Mouse (Mus musculus) limb, embryonic 11.5 days (tissue): ENCODE results near the gene Syt12. TPM values are rescaled to one million over a fixed set of nuclear protein-coding genes. Genes with fewer than 3 reads are reported as not detected.

Source experiments
- ATAC-seq: fragments of 200-750 bp; cut with Nextera tagmentation; 2 replicates; pipeline ENCODE4 v1.8.0; 2017; ENCODE audit warnings: low read depth; ENCODE audit not compliant: insufficient number of reproducible peaks, low FRiP score, low TSS enrichment
- DNase-seq: peaks from one replicate; pipeline ENCODE4 v3.0.0-alpha.2; 2015; ENCODE audit warnings: low spot score
- H3K27ac ChIP-seq: fragments of 300-500 bp; sonication (generic); replicated peaks from 2 replicates; pipeline ENCODE4 v1.5.1; 2014; ENCODE audit warnings: low read depth, mild to moderate bottlenecking, low read length
- H3K27me3 ChIP-seq: fragments of 300-500 bp; sonication (generic); 2 replicates; pipeline ENCODE4 v1.6.1; 2014; ENCODE audit warnings: mild to moderate bottlenecking, low read length, mixed read lengths; ENCODE audit not compliant: control insufficient read depth, insufficient read depth
- H3K36me3 ChIP-seq: fragments of 300-500 bp; sonication (generic); 2 replicates; pipeline ENCODE4 v1.6.1; 2014; ENCODE audit warnings: mild to moderate bottlenecking, low read length, moderate library complexity, mixed read lengths; ENCODE audit not compliant: control insufficient read depth, insufficient read depth
- H3K4me1 ChIP-seq: fragments of 300-500 bp; sonication (generic); 2 replicates; pipeline ENCODE4 v1.6.1; 2014; ENCODE audit warnings: low read length, mixed read lengths; ENCODE audit not compliant: control insufficient read depth, insufficient read depth
- H3K4me2 ChIP-seq: fragments of 300-500 bp; sonication (generic); 2 replicates; pipeline ENCODE4 v1.6.1; 2014; ENCODE audit warnings: low read depth, mild to moderate bottlenecking, moderate library complexity; ENCODE audit not compliant: severe bottlenecking
- H3K4me3 ChIP-seq: fragments of 300-500 bp; sonication (generic); 2 replicates; pipeline ENCODE4 v1.5.1; 2014; ENCODE audit warnings: low read depth, low read length
- H3K9ac ChIP-seq: fragments of 300-500 bp; sonication (generic); 2 replicates; pipeline ENCODE4 v1.6.1; 2014; ENCODE audit warnings: mild to moderate bottlenecking, low read length
- H3K9me3 ChIP-seq: fragments of 300-500 bp; sonication (generic); 2 replicates; pipeline ENCODE4 v1.6.1; 2016; ENCODE audit warnings: low read length; ENCODE audit not compliant: control insufficient read depth
- WGBS: fragments of 180-500 bp; shearing (Covaris S2); extraction: QIAGEN DNeasy Blood & Tissue Kit; methylation state at CpG from one replicate; pipeline ENCODE4 v1.1.7; 2014; 5-methylcytosine and 5-hydroxymethylcytosine counted together
- polyA plus RNA-seq: library from polyadenylated mRNA; unstranded; fragments of >200 nt; fragmentation: Nextera tagmentation; extraction: Ambion mirVana; gene quantifications from 2 replicates; pipeline ENCODE4 v1.2.1, GENCODE M21; 2014

Syt12 gene
- polyA plus RNA-seq, 1 experiment from 2014 or later = 0.49 TPM

DNA sequence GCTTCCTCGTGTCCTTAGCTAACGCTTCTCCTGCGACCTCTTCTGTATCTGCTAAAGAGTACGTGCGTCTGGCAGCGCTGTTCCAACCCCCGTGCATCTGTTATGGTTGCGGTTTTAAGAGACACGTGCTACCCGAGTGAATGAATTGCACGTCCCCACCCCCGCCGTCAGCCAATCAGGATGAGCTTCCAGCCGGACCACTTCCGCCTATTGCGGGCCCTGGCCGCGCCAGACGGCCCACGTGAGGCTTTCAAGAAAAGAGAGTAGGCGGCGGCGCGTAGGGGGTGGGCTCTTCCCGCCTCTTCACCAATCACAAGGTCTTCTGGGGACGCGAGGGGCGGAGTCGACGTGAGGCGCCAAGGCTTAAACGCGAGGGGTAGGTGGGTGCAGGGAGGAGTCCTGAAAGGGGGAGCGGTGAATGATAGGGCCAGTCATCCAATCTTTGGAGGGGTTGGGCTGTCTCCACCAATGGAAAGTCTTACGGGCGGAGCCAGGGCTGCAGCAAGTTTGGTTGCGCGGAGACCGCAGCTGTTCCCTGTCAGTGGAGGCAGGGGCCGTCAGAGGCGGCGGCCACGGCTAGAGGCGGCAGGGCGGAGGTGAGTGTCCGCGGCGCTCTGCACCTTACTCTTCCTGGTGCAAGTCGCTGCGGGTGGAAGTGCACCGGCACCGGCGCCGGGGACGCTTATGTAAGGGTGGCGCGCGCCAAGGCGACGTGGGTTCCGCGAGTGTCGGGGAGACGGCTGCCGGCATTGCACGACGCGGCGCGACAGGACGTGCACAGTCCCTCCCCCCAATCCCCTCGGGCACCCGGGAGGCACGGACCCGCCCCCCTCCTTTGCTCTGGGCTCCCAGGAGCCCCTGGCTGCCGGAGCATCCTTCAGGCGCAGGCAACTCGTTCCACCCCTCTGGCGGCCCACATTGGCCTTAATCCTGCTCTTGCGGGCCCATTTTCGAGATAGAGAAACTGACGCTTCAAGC, 33.0 kb upstream of the Syt12 start, which contains the start of gene Pcx:
Pcx (plus strand) TSS at position 487 of the 978 bp plus-strand sequence.
- Histone ChIP-seq H3K9ac (peak within 1 kb of the TSS; percentile 45), H3K27me3 (0 out of 2 replicates have a peak, but pooled peaks cover 4% of the 10 kb centered on the region), H3K27ac (no peak within 1 kb of the TSS), H3K4me1 (peaks cover 7% of the 10 kb centered on the region), H3K9me3 (no peaks in the 10 kb centered on the region), H3K36me3 (no peaks in the 10 kb centered on the region), H3K4me2 (peak within 1 kb of the TSS; percentile 91), H3K4me3 (peak within 1 kb of the TSS; percentile 71)
- DNase-seq (peak; percentile 99), ATAC-seq (peak; percentile 99)
- under 1% methylated on average over 82 of the region's 82 CpGs for WGBS

DNA sequence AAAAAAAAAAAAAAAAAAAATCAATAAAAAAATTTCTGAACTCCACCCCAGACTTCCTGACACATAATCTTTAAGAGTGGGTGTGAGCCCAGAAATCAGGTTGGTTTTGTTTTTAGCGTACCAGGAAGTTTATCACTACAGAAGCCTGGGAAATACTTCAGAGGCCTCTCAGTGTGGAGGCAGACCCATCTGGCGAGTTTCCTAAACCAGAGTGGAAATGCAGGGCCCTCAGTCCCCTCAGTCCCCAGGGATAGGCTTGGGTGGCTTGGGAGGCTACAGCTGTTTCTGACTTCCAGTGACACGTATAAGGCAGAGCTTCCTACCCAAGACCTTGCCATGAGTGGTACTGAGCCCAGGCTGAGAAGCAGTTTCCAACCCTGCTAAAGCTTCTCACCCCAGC, 30.5 kb upstream of the Syt12 start:
- H3K27ac ChIP-seq = no peak overlapping the region
- no peak overlapping the region for H3K4me2 ChIP-seq
- no peak overlapping the region for H3K9ac ChIP-seq
- 70% methylated on average over 3 of the region's 3 CpGs for WGBS
- peaks cover 6% of the 10 kb centered on the region; the same call in 1 of the 2 replicates for H3K4me1 ChIP-seq
- ATAC-seq (no peak), DNase-seq (no peak)
- H3K9me3 ChIP-seq = no peaks in the 10 kb centered on the region
- H3K36me3 ChIP-seq = no peaks in the 10 kb centered on the region
- H3K4me3 ChIP-seq = no peak overlapping the region
- 0 out of 2 replicates have a peak, but pooled peaks cover 4% of the 10 kb centered on the region for H3K27me3 ChIP-seq

DNA sequence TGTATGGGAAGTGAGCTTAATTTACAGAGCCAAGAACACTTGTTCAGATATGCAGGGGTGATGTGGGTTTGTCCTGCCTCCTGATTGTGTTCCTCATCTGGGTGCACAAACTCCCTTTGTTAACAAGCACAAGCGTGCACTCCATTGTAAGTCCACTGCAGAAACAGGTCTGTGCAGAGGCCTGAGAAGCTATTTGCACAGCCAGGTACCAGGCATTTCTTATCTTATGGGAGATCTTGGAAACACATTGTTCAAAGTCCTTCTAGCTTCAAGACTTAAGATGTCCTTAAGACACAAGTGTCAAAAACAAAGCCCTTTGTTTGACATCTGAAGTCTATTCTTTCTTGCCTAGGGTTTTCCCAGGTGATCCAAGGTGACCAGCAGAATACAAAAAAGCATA, 27.6 kb upstream of the Syt12 start:
- Histone ChIP-seq H3K9ac (no peak overlapping the region), H3K36me3 (no peaks in the 10 kb centered on the region), H3K27ac (no peak overlapping the region), H3K27me3 (no peaks in the 10 kb centered on the region), H3K4me3 (no peak overlapping the region), H3K4me1 (no peaks in the 10 kb centered on the region), H3K4me2 (no peak overlapping the region), H3K9me3 (no peaks in the 10 kb centered on the region)
- ATAC-seq (no peak), DNase-seq (no peak)
- WGBS = 100% methylated on average over 1 of the region's 1 CpGs

DNA sequence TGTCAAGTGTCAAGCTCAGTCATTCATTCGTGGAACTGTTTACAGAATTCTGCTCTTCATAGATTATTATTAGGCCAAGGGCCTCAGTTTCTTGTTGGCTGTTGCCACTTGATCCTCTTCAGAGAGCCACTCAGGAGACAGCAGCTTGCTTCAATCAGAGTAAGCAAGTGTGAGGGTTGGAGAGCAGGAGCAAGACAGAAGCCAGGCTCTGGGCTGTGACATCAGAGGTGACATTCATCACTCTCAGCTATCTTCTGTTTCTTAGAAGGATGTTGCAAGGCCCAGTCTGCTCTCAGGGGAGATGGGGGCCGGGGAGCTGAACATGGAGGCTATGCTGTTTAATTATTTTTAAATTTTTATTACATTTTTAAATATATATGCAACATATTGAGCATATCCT, 25.5 kb upstream of the Syt12 start:
- DNase-seq (no peak), ATAC-seq (no peak)
- Histone ChIP-seq H3K4me1 (no peaks in the 10 kb centered on the region; the same call in 1 of the 2 replicates), H3K27me3 (no peaks in the 10 kb centered on the region), H3K9me3 (no peaks in the 10 kb centered on the region), H3K4me3 (no peak overlapping the region), H3K9ac (no peak overlapping the region), H3K36me3 (no peaks in the 10 kb centered on the region), H3K4me2 (no peak overlapping the region), H3K27ac (no peak overlapping the region)
- 78% methylated on average over 2 of the region's 2 CpGs for WGBS

DNA sequence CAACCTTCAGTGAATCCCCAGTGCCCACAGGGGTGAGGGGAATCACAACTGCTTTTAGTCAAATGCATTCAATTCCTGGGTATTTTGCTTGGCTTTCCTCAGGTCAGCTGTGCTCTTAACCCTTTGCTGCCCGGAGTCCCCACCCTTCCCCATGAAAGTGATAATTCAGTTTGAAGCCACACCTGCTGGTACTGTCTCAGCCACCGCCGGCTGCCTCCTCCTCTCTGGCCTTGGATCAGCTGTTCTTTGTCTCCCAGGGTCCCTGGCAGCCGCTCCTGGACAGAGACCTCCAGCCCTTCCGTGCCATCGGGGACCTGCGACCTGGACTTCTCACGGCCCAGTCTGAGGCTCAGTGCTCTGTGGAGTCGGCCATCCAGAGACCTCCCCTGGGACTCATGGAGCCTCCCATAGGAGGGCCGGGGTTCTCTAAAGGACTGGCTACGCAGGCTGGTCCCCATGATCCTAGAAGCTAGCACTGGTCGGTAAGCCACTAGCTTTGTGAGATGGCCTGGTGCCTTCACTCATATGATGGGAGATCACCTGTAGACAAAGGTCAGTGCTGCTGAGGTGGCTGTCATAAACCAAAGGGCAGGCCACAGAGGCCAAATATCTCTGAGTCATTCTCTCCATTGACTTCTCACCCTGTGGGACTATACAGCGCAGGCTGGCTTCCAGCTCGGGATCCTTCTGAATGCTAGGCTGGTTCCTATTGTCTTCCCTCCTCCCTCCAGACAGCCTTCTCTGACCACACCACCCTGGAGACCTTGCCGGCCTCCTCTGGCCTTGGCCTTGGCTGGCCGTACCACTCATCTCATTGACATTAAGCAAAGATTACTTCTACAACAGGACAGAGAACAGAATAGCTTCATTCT, 21.1 kb upstream of the Syt12 start, which contains the start of gene 2010003K11Rik:
2010003K11Rik (minus strand) TSS at position 522 of the 872 bp plus-strand sequence.
- DNase-seq (no peak), ATAC-seq (no peak)
- Histone ChIP-seq H3K27ac (no peak within 1 kb of the TSS), H3K9me3 (no peaks in the 10 kb centered on the region), H3K4me3 (no peak within 1 kb of the TSS), H3K36me3 (no peaks in the 10 kb centered on the region), H3K4me2 (no peak within 1 kb of the TSS), H3K4me1 (no peaks in the 10 kb centered on the region; the same call in 1 of the 2 replicates), H3K9ac (no peak within 1 kb of the TSS), H3K27me3 (no peaks in the 10 kb centered on the region)
- WGBS = 67% methylated on average over 16 of the region's 16 CpGs

DNA sequence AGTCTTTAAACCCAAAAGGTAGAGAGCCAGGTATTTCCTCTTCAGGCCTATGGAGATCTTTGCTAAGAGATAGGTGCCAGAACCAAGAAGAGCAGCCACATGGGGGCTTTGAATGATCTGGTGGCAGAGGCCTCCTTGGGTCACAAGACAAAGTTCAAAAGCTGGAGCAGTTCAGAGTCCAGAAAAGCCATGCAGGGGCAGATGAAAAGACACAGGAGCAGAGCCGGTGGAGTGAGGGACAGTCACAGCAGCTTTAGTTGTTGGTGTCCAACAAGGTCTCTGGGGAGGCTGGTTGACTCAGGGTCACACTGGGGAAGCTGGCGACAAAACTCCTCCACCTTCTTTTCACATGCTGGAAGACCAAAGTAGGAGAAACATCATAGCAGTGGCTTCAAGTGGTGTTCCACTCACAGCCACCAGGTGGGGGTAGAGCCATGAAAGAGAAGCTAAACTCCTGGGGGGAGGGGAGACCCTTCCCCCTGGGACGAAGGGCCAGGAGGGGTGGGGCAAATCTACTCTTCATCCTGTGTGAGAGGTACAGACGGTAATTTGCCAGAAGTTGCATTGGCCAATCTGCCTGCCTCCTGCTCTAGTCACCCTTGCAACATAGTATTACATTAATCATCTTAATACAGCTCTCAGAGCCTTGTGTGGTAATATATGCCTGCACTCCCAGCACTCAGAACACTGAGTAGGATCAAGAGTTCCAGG, 20.2 kb upstream of the Syt12 start:
- Histone ChIP-seq H3K36me3 (no peaks in the 10 kb centered on the region), H3K4me2 (no peak overlapping the region), H3K27ac (no peak overlapping the region), H3K4me1 (peaks cover 2% of the 10 kb centered on the region; the same call in 1 of the 2 replicates), H3K4me3 (no peak overlapping the region), H3K9ac (no peak overlapping the region), H3K27me3 (no peaks in the 10 kb centered on the region), H3K9me3 (no peaks in the 10 kb centered on the region)
- peak; percentile 60; the same call in 1 of the 2 replicates for ATAC-seq
- 8% methylated on average over 4 of the region's 4 CpGs for WGBS
- DNase-seq = peak; percentile 91

DNA sequence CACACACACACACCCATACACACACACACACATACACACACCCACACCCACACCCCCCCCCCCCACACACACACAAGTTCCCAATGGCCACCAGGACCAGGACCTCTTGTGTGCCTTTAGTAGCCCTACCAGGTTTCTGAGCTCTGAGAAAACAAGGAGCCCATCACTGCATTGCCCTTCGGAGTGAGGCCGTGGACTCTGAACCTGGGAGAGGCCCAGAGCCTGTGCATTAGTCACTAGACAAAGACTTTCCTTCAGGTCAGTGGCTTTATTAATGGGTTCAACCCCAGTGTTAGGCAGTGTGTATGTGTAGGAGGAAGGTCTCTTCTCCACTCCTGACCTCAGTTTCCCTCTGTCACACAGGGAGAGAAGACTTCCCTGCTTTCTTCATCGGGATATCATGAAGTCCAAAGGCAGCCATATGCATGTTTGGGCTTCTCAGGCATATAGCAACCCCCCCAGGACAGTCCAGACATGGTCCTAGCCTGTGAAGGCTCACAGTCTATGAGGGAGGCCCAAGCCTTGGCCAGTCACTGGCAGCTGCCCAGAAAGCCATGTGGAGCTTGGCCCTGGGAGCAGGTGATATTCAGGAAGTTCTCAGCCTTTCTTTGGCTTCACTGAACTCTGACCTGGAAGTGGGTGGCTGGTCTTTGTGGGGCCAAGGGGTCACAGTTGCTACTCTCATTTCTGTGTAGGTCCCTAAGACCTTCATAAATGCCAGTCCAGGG, 19.5 kb upstream of the Syt12 start:
- no peaks in the 10 kb centered on the region for H3K9me3 ChIP-seq
- ATAC-seq (no peak), DNase-seq (no peak)
- no peak overlapping the region for H3K9ac ChIP-seq
- no peaks in the 10 kb centered on the region for H3K36me3 ChIP-seq
- H3K4me2 ChIP-seq = no peak overlapping the region
- H3K4me1 ChIP-seq = peaks cover 2% of the 10 kb centered on the region; the same call in 1 of the 2 replicates
- no peak overlapping the region for H3K4me3 ChIP-seq
- no peak overlapping the region for H3K27ac ChIP-seq
- WGBS = 95% methylated on average over 3 of the region's 3 CpGs
- no peaks in the 10 kb centered on the region for H3K27me3 ChIP-seq
